Mouse (Mus musculus) CH12.LX (cell line): ENCODE data around the gene Schip1.

Experiments used
- MAFK ChIP-seq: IDR thresholded peaks from 2 replicates; pipeline ENCODE4 v1.6.1; 2011; ENCODE audit warnings: low read length, improper control_type of control experiment; ENCODE audit not compliant: insufficient replicate concordance
- POLR2A ChIP-seq: IDR thresholded peaks from 2 replicates; pipeline ENCODE4 v1.6.1; 2011; ENCODE audit warnings: low read depth, mild to moderate bottlenecking, improper control_type of control experiment, low read length

DNA sequence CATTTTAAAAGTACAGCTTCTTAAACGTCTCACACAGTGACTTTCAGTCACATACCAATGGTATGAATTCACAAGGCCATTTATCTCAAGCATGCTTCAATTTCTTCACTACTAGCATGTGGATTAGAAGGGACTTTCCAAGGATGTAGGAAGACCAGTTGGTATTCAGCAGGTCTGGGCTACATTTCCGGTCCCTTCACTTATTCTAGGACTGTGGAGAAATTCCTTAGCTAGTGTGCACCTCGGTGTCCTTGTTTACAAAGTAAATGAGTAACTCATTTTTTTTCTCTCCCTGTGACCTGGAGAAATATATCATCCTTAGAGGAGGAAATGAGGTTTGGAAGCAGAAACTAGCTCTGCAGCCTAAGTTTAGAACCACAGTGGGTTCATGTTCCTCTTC, 405.5 kb downstream of the Schip1 start:
- TF ChIP-seq POLR2A (no peak), MAFK (no peak)
